27 mouse cellular contexts compared by ENCODE assay signal in the genomic region with DNA sequence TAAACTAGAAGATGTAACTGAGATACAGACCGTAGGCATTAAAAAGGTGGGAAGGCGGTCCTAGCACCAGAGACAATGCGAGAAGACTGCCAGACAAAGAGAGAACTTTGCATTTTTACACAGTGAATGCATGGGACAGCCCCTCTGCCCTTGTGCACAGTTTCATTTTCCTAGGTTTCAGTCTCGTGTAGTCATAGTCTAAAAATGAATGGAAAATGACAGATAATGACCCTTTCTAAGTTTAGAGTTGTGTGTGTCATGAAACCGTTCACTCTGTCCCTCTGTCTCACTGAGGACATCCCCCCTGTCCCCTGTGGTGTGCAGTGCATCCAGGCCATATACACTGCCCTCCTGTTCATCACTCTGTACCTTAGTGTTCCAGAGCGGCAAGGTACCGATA.
DNase-seq lines count a peak whose midpoint lies in the region; ATAC-seq lines count a peak whose summit lies in the region.
"Had no signal": no experiment of that assay in that cellular context is flagged by ENCODE, and none has a peak within 500 bp of the region (broad histone marks: within the 10 kb centered on the region; RNA-seq: fewer than 3 reads in every experiment).

No protein-coding gene starts in this region.

- H3K27ac ChIP-seq in embryonic facial prominence, embryonic 13.5 days, result no peak overlapping the region
- no peak overlapping the region; the same call in 1 of the 2 replicates for H3K27ac ChIP-seq in embryonic facial prominence, embryonic 10.5 days (replicated peaks)
- H3K27ac ChIP-seq: forebrain, embryonic 10.5 days; heart, embryonic 13.5 days; hindbrain, postnatal 0 days; left cerebral cortex, adult 2 months; limb, embryonic 15.5 days; liver, embryonic 14.5 days; midbrain, embryonic 15.5 days had no signal

- peak overlapping the region; percentile 28; the same call in 1 of the 2 replicates for H3K4me2 ChIP-seq in embryonic facial prominence, embryonic 13.5 days
- H3K4me2 ChIP-seq: heart, embryonic 13.5 days; limb, embryonic 15.5 days; lung, embryonic 14.5 days; midbrain, embryonic 15.5 days had no signal

- H3K4me1 ChIP-seq in embryonic facial prominence, embryonic 13.5 days, result peaks cover 18% of the 10 kb centered on the region
- peaks cover 20% of the 10 kb centered on the region for H3K4me1 ChIP-seq in embryonic facial prominence, embryonic 10.5 days

- no peaks in the 10 kb centered on the region; the same call in 1 of the 2 replicates for H3K9me3 ChIP-seq in embryonic facial prominence, embryonic 13.5 days
- no peaks in the 10 kb centered on the region for H3K9me3 ChIP-seq in embryonic facial prominence, embryonic 10.5 days
- H3K9me3 ChIP-seq: forebrain, embryonic 10.5 days; heart, embryonic 13.5 days; limb, embryonic 15.5 days; midbrain, embryonic 15.5 days had no signal

- no peaks in the 10 kb centered on the region for H3K27me3 ChIP-seq in embryonic facial prominence, embryonic 13.5 days
- H3K27me3 ChIP-seq in embryonic facial prominence, embryonic 10.5 days (replicated peaks; ENCODE audit: low read depth, poor library complexity, severe bottlenecking), result no peaks in the 10 kb centered on the region
- H3K27me3 ChIP-seq: heart, embryonic 13.5 days; limb, embryonic 15.5 days; midbrain, embryonic 15.5 days had no signal

- no peaks in the 10 kb centered on the region for H3K36me3 ChIP-seq in embryonic facial prominence, embryonic 13.5 days
- H3K36me3 ChIP-seq in embryonic facial prominence, embryonic 10.5 days (replicated peaks), result no peaks in the 10 kb centered on the region
- H3K36me3 ChIP-seq: forebrain, embryonic 10.5 days; heart, embryonic 13.5 days; limb, embryonic 15.5 days; midbrain, embryonic 15.5 days had no signal

- no peak overlapping the region for H3K9ac ChIP-seq in embryonic facial prominence, embryonic 13.5 days
- H3K9ac ChIP-seq: forebrain, postnatal 0 days; heart, embryonic 13.5 days; limb, embryonic 15.5 days; liver, embryonic 14.5 days; lung, embryonic 14.5 days; midbrain, embryonic 15.5 days had no signal

- WGBS in embryonic facial prominence, embryonic 13.5 days, result 84% methylated on average over 7 of the region's 7 CpGs
- WGBS in embryonic facial prominence, embryonic 10.5 days, result 86% methylated on average over 7 of the region's 7 CpGs

- DNase-seq in embryonic facial prominence, embryonic 10.5 days (ENCODE audit: low spot score), result no peak
- peak; percentile 11 for DNase-seq in adipocyte (ENCODE audit: low spot score)
- peak; percentile 43 for DNase-seq in naive thymus-derived CD4-positive, alpha-beta T cell, adult 2 months (ENCODE audit: low read depth)
- no peak for DNase-seq in heart, adult 8-10 months (ENCODE audit: low spot score)
- DNase-seq in retina, postnatal 1 day, result no peak
- DNase-seq in layer of hippocampus, postnatal 10 days (ENCODE audit: low spot score in 2 of 2), result no peak
- DNase-seq: adrenal gland, adult 8-10 months; cerebellum, adult 8-10 months; cerebellum, postnatal 36 days; forebrain, postnatal 0 days; gastrocnemius, postnatal 25 days; heart, adult 18-20 months; heart, postnatal 14 days; kidney, adult 18-20 months; kidney, postnatal 4 days; thymus, postnatal 25 days had no signal

- no peak for ATAC-seq in embryonic facial prominence, embryonic 13.5 days (ENCODE audit: insufficient number of reproducible peaks, insufficient read depth, low FRiP score, low TSS enrichment, low read depth)
- peak; percentile 74 for ATAC-seq in CD4-positive, CD25-positive, alpha-beta regulatory T cell, adult 4 months
- ATAC-seq: forebrain, postnatal 0 days; hindbrain, postnatal 0 days; midbrain, embryonic 15.5 days had no signal

- no peak overlapping the region for H3K4me3 ChIP-seq in embryonic facial prominence, embryonic 13.5 days
- no peak overlapping the region for H3K4me3 ChIP-seq in embryonic facial prominence, embryonic 10.5 days
- H3K4me3 ChIP-seq: forebrain, embryonic 10.5 days; heart, embryonic 13.5 days; left cerebral cortex, adult 2 months; limb, embryonic 15.5 days; midbrain, embryonic 15.5 days; myocyte had no signal

Comparison
In these comparisons a context has a peak if more than half of its experiments do, and no peak if none do; other contexts are left out.
1. DNase-seq: peak in adipocyte (single experiment) and naive thymus-derived CD4-positive, alpha-beta T cell, adult 2 months (single experiment); none in embryonic facial prominence, embryonic 10.5 days (single experiment), heart, adult 8-10 months (single experiment), retina, postnatal 1 day (single experiment) and layer of hippocampus, postnatal 10 days (0 of 2).